Mouse (Mus musculus) kidney, postnatal 10 days (tissue): ENCODE results near the gene Cdc42ep4.

Experiments used
- DNase-seq: peaks from one replicate; pipeline ENCODE4 v3.0.0; 2021; ENCODE audit warnings: mixed read lengths

The Cdc42ep4 gene

GRCm38 (mm10) chr11:113776851-113777511 is 25.3 kb upstream of the Cdc42ep4 start:
- no peak for DNase-seq

GRCm38 (mm10) chr11:113774773-113775172 is 23.1 kb upstream of the Cdc42ep4 start:
- no peak for DNase-seq

GRCm38 (mm10) chr11:113773191-113773590 is 21.5 kb upstream of the Cdc42ep4 start:
- DNase-seq, result no peak

GRCm38 (mm10) chr11:113771187-113771586 is 19.5 kb upstream of the Cdc42ep4 start:
- no peak for DNase-seq

GRCm38 (mm10) chr11:113768356-113768755 is 16.7 kb upstream of the Cdc42ep4 start:
- no peak for DNase-seq

GRCm38 (mm10) chr11:113767285-113767684 is 15.6 kb upstream of the Cdc42ep4 start:
- DNase-seq, result no peak

GRCm38 (mm10) chr11:113766284-113766985 is 14.8 kb upstream of the Cdc42ep4 start:
- DNase-seq, result no peak

- DNase-seq, result no peak
Measured at GRCm38 (mm10) chr11:113764132-113764849, 12.6 kb upstream of the Cdc42ep4 start.

- DNase-seq, result no peak
Measured at GRCm38 (mm10) chr11:113763449-113763848, 11.8 kb upstream of the Cdc42ep4 start.

GRCm38 (mm10) chr11:113762136-113762797 is 10.6 kb upstream of the Cdc42ep4 start:
- no peak for DNase-seq

GRCm38 (mm10) chr11:113761646-113762045 is 10.0 kb upstream of the Cdc42ep4 start:
- DNase-seq, result no peak

- DNase-seq, result no peak
Measured at GRCm38 (mm10) chr11:113760476-113760875, 8.8 kb upstream of the Cdc42ep4 start.

GRCm38 (mm10) chr11:113758851-113759250 is 7.2 kb upstream of the Cdc42ep4 start:
- no peak for DNase-seq

GRCm38 (mm10) chr11:113756578-113756977 is 4.9 kb upstream of the Cdc42ep4 start:
- no peak for DNase-seq

GRCm38 (mm10) chr11:113755878-113756277 is 4.2 kb upstream of the Cdc42ep4 start:
- no peak for DNase-seq

- no peak for DNase-seq
Measured at GRCm38 (mm10) chr11:113754845-113755244, 3.2 kb upstream of the Cdc42ep4 start.

- DNase-seq, result no peak
Measured at GRCm38 (mm10) chr11:113752685-113753430, 1.2 kb upstream of the Cdc42ep4 start.

GRCm38 (mm10) chr11:113752158-113752661 is 529 bp upstream of the Cdc42ep4 start:
- DNase-seq, result no peak

- peak; percentile 86 for DNase-seq
Measured at GRCm38 (mm10) chr11:113750571-113751483, 854 bp downstream of the Cdc42ep4 start.

- DNase-seq, result peak; percentile 50
Measured at GRCm38 (mm10) chr11:113749749-113750351, 1.8 kb downstream of the Cdc42ep4 start.
